Mouse (Mus musculus): ENCODE measurements at regions not wholly inside any gene's neighbourhood (a gene's known extent, or its start where the extent isn't known, plus 50 kb on each side); places are given as distances from the start of the nearest gene placed in this dataset.
A peak's percentile ranks its signal among the peaks of the same experiment; 100 is the strongest.

DNA sequence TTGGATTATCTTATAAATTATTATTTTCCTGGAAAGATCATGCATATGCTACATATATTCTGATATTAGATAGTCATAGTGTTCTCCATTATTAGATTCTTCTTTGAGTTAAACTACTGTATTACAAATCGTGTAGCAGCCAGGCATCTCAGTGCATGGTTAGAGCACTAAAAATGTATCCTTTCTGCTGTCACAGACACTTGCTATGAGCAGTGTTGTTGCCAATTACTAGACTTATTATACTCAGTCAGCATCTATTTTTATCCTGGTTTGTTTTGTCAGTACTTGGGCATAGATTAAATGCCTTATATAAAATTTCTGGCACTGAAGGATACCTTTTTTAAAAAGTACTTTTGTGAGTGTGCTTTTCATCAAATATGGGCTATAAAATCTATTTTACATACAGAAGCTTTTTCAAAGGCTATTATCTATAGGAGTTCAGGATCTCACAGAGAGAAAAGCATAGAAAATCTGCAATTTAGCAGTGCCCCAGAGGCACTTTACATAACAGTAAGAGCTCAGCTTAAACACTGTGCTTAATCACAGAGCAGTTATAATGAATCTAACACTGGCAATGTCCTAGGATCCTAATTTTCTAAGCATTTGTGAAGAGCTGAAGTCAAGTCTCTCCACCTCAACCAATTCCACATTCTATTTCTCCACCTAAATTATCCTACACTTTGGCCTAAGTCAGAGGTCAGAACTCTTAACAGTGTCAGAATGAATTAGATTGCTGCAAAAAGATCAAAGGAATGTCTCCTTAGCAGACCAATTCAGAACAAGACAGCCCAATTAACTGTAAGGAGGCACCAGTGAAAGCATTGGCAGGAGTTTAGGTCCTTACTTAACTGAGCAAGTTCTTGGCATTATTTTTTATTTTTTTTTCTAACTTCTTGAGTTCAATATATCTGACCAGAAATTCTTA, 301.8 kb upstream of the Tpm3-rs7 start:
- no peak for DNase-seq (ENCODE audit: low spot score)

- peak; percentile 2 for DNase-seq (ENCODE audit: low spot score)
Observed at GRCm38 (mm10) chr14:113026194-113026593, 288.2 kb upstream of the Tpm3-rs7 start.

Data from heart, adult 8-10 months (tissue).